Mouse (Mus musculus): ENCODE data around the gene Cyth3. TPM values are rescaled to one million over a fixed set of nuclear protein-coding genes. Genes with fewer than 3 reads are reported as not detected.

Cyth3 gene
- polyA plus RNA-seq, 1 experiment from 2014 or later, result 49.6 TPM

GRCm38 (mm10) chr5:143641503-143641902, 19.3 kb downstream of the Cyth3 start:
- Histone ChIP-seq H3K27ac (replicated peaks; ENCODE audit: low read depth, low read length) (peak overlapping the region; percentile 72), H3K36me3 (ENCODE audit: control insufficient read depth, insufficient read depth, low read length) (no peaks in the 10 kb centered on the region), H3K9ac (ENCODE audit: low read length) (no peak overlapping the region), H3K9me3 (ENCODE audit: control insufficient read depth, low read length) (no peaks in the 10 kb centered on the region), H3K4me3 (ENCODE audit: low read depth, low read length) (no peak overlapping the region), H3K27me3 (ENCODE audit: control insufficient read depth, insufficient read depth, low read length) (no peaks in the 10 kb centered on the region), H3K4me2 (ENCODE audit: low read depth, severe bottlenecking) (no peak overlapping the region), H3K4me1 (ENCODE audit: control insufficient read depth, insufficient read depth, low read length) (peaks cover 44% of the 10 kb centered on the region)
- DNase-seq (ENCODE audit: low spot score), result no peak
- 46% methylated on average over 3 of the region's 3 CpGs for WGBS
- ATAC-seq (ENCODE audit: insufficient number of reproducible peaks, low FRiP score, low TSS enrichment, low read depth), result no peak

- H3K36me3 ChIP-seq (ENCODE audit: control insufficient read depth, insufficient read depth, low read length), result no peaks in the 10 kb centered on the region
- H3K4me1 ChIP-seq (ENCODE audit: control insufficient read depth, insufficient read depth, low read length), result peaks cover 43% of the 10 kb centered on the region
- peak overlapping the region; percentile 63 for H3K27ac ChIP-seq (replicated peaks; ENCODE audit: low read depth, low read length)
- WGBS, result 17% methylated on average over 4 of the region's 4 CpGs
- no peaks in the 10 kb centered on the region for H3K27me3 ChIP-seq (ENCODE audit: control insufficient read depth, insufficient read depth, low read length)
- ATAC-seq (ENCODE audit: insufficient number of reproducible peaks, low FRiP score, low TSS enrichment, low read depth), result peak; percentile 69; the same call in 1 of the 2 replicates
- no peak overlapping the region for H3K9ac ChIP-seq (ENCODE audit: low read length)
- no peaks in the 10 kb centered on the region for H3K9me3 ChIP-seq (ENCODE audit: control insufficient read depth, low read length)
- peak; percentile 75 for DNase-seq (ENCODE audit: low spot score)
- no peak overlapping the region for H3K4me3 ChIP-seq (ENCODE audit: low read depth, low read length)
- no peak overlapping the region for H3K4me2 ChIP-seq (ENCODE audit: low read depth, severe bottlenecking)
Observed at GRCm38 (mm10) chr5:143642262-143642831, 20.1 kb downstream of the Cyth3 start.

- H3K36me3 ChIP-seq (ENCODE audit: control insufficient read depth, insufficient read depth, low read length), result no peaks in the 10 kb centered on the region
- 81% methylated on average over 5 of the region's 5 CpGs for WGBS
- no peak overlapping the region for H3K4me3 ChIP-seq (ENCODE audit: low read depth, low read length)
- H3K4me2 ChIP-seq (ENCODE audit: low read depth, severe bottlenecking), result no peak overlapping the region
- H3K27me3 ChIP-seq (ENCODE audit: control insufficient read depth, insufficient read depth, low read length), result no peaks in the 10 kb centered on the region
- no peak overlapping the region for H3K9ac ChIP-seq (ENCODE audit: low read length)
- H3K27ac ChIP-seq (replicated peaks; ENCODE audit: low read depth, low read length), result no peak overlapping the region
- no peaks in the 10 kb centered on the region for H3K9me3 ChIP-seq (ENCODE audit: control insufficient read depth, low read length)
- DNase-seq (ENCODE audit: low spot score) (no peak), ATAC-seq (ENCODE audit: insufficient number of reproducible peaks, low FRiP score, low TSS enrichment, low read depth) (no peak)
- peaks cover 12% of the 10 kb centered on the region for H3K4me1 ChIP-seq (ENCODE audit: control insufficient read depth, insufficient read depth, low read length)
Observed at GRCm38 (mm10) chr5:143645976-143646375, 23.7 kb downstream of the Cyth3 start.

GRCm38 (mm10) chr5:143647412-143647811, 25.2 kb downstream of the Cyth3 start:
- Histone ChIP-seq H3K27ac (replicated peaks; ENCODE audit: low read depth, low read length) (no peak overlapping the region), H3K4me3 (ENCODE audit: low read depth, low read length) (no peak overlapping the region), H3K36me3 (ENCODE audit: control insufficient read depth, insufficient read depth, low read length) (no peaks in the 10 kb centered on the region), H3K9ac (ENCODE audit: low read length) (no peak overlapping the region), H3K9me3 (ENCODE audit: control insufficient read depth, low read length) (no peaks in the 10 kb centered on the region), H3K4me1 (ENCODE audit: control insufficient read depth, insufficient read depth, low read length) (peaks cover 12% of the 10 kb centered on the region), H3K27me3 (ENCODE audit: control insufficient read depth, insufficient read depth, low read length) (no peaks in the 10 kb centered on the region), H3K4me2 (ENCODE audit: low read depth, severe bottlenecking) (no peak overlapping the region)
- WGBS, result 87% methylated on average over 2 of the region's 2 CpGs
- ATAC-seq (ENCODE audit: insufficient number of reproducible peaks, low FRiP score, low TSS enrichment, low read depth) (no peak), DNase-seq (ENCODE audit: low spot score) (no peak)

GRCm38 (mm10) chr5:143648058-143648457, 25.8 kb downstream of the Cyth3 start:
- H3K4me1 ChIP-seq (ENCODE audit: control insufficient read depth, insufficient read depth, low read length), result peaks cover 13% of the 10 kb centered on the region
- no peak overlapping the region for H3K4me3 ChIP-seq (ENCODE audit: low read depth, low read length)
- WGBS, result 89% methylated on average over 2 of the region's 2 CpGs
- H3K9ac ChIP-seq (ENCODE audit: low read length), result no peak overlapping the region; the same call in 1 of the 2 replicates
- no peaks in the 10 kb centered on the region for H3K36me3 ChIP-seq (ENCODE audit: control insufficient read depth, insufficient read depth, low read length)
- H3K9me3 ChIP-seq (ENCODE audit: control insufficient read depth, low read length), result no peaks in the 10 kb centered on the region
- H3K4me2 ChIP-seq (ENCODE audit: low read depth, severe bottlenecking), result no peak overlapping the region
- H3K27me3 ChIP-seq (ENCODE audit: control insufficient read depth, insufficient read depth, low read length), result no peaks in the 10 kb centered on the region
- ATAC-seq (ENCODE audit: insufficient number of reproducible peaks, low FRiP score, low TSS enrichment, low read depth), result no peak
- H3K27ac ChIP-seq (replicated peaks; ENCODE audit: low read depth, low read length), result no peak overlapping the region
- DNase-seq (ENCODE audit: low spot score), result no peak

GRCm38 (mm10) chr5:143649168-143649567, 26.9 kb downstream of the Cyth3 start:
- Histone ChIP-seq H3K4me2 (ENCODE audit: low read depth, severe bottlenecking) (no peak overlapping the region), H3K27me3 (ENCODE audit: control insufficient read depth, insufficient read depth, low read length) (no peaks in the 10 kb centered on the region), H3K27ac (replicated peaks; ENCODE audit: low read depth, low read length) (no peak overlapping the region), H3K4me1 (ENCODE audit: control insufficient read depth, insufficient read depth, low read length) (peaks cover 16% of the 10 kb centered on the region), H3K36me3 (ENCODE audit: control insufficient read depth, insufficient read depth, low read length) (no peaks in the 10 kb centered on the region), H3K9ac (ENCODE audit: low read length) (no peak overlapping the region), H3K9me3 (ENCODE audit: control insufficient read depth, low read length) (no peaks in the 10 kb centered on the region), H3K4me3 (ENCODE audit: low read depth, low read length) (no peak overlapping the region)
- DNase-seq (ENCODE audit: low spot score) (no peak), ATAC-seq (ENCODE audit: insufficient number of reproducible peaks, low FRiP score, low TSS enrichment, low read depth) (no peak)
- WGBS, result 94% methylated on average over 6 of the region's 6 CpGs

- WGBS, result 78% methylated on average over 8 of the region's 8 CpGs
- no peak overlapping the region for H3K4me3 ChIP-seq (ENCODE audit: low read depth, low read length)
- no peaks in the 10 kb centered on the region for H3K36me3 ChIP-seq (ENCODE audit: control insufficient read depth, insufficient read depth, low read length)
- H3K9ac ChIP-seq (ENCODE audit: low read length), result no peak overlapping the region
- H3K27ac ChIP-seq (replicated peaks; ENCODE audit: low read depth, low read length), result 0 out of 2 replicates have a peak overlapping the region, but pooled peaks have one; percentile 12
- no peak for ATAC-seq (ENCODE audit: insufficient number of reproducible peaks, low FRiP score, low TSS enrichment, low read depth)
- H3K4me1 ChIP-seq (ENCODE audit: control insufficient read depth, insufficient read depth, low read length), result peaks cover 44% of the 10 kb centered on the region
- no peaks in the 10 kb centered on the region for H3K9me3 ChIP-seq (ENCODE audit: control insufficient read depth, low read length)
- H3K27me3 ChIP-seq (ENCODE audit: control insufficient read depth, insufficient read depth, low read length), result no peaks in the 10 kb centered on the region
- no peak for DNase-seq (ENCODE audit: low spot score)
- H3K4me2 ChIP-seq (ENCODE audit: low read depth, severe bottlenecking), result no peak overlapping the region
Observed at GRCm38 (mm10) chr5:143651855-143652631, 29.8 kb downstream of the Cyth3 start.

GRCm38 (mm10) chr5:143653497-143653896, 31.2 kb downstream of the Cyth3 start:
- Histone ChIP-seq H3K9me3 (ENCODE audit: control insufficient read depth, low read length) (no peaks in the 10 kb centered on the region), H3K27ac (replicated peaks; ENCODE audit: low read depth, low read length) (peak overlapping the region; percentile 91; the same call in 1 of the 2 replicates), H3K4me2 (ENCODE audit: low read depth, severe bottlenecking) (no peak overlapping the region), H3K4me1 (ENCODE audit: control insufficient read depth, insufficient read depth, low read length) (peaks cover 57% of the 10 kb centered on the region), H3K4me3 (ENCODE audit: low read depth, low read length) (no peak overlapping the region), H3K36me3 (ENCODE audit: control insufficient read depth, insufficient read depth, low read length) (no peaks in the 10 kb centered on the region), H3K9ac (ENCODE audit: low read length) (no peak overlapping the region), H3K27me3 (ENCODE audit: control insufficient read depth, insufficient read depth, low read length) (no peaks in the 10 kb centered on the region)
- ATAC-seq (ENCODE audit: insufficient number of reproducible peaks, low FRiP score, low TSS enrichment, low read depth), result no peak
- WGBS, result 97% methylated on average over 5 of the region's 5 CpGs
- DNase-seq (ENCODE audit: low spot score), result no peak

All from limb, embryonic 11.5 days (tissue).